Mouse (Mus musculus): ENCODE measurements around the gene Col9a1. TPM values are rescaled to one million over a fixed set of nuclear protein-coding genes. Genes with fewer than 3 reads are reported as not detected.
A peak's percentile ranks its signal among the peaks of the same experiment; 100 is the strongest.

The Col9a1 gene
- polyA plus RNA-seq, 1 experiment from 2014 or later, result 5.5 TPM

DNA sequence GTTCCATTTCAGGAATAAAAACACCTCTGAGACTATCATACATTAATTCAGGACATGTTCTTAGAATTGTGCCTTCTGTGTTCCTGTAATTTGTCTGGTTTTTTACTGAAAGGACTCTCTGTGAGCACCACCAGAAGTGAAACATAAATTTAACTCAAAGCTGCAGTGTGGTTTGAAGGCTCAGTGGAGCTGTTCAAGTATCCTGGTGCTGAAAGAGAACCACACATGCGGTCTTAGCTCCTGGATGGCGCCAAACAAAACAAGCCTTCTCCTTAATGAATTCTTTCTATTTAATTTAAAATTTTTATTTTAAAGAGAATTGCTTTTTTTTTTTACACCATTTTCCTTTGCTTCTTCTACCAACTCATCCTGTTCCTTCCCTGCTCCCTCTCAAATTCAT, 2.4 kb downstream of the Col9a1 start:
- no peak for TF ChIP-seq CTCF (IDR thresholded peaks at IDR 0.05; ENCODE audit: low read depth)
- Histone ChIP-seq H3K4me3 (replicated peaks; ENCODE audit: low read depth, low read length) (no peak overlapping the region), H3K27ac (no peak overlapping the region), H3K9me3 (replicated peaks; ENCODE audit: low read length) (no peaks in the 10 kb centered on the region), H3K4me2 (ENCODE audit: low read length) (no peak overlapping the region), H3K9ac (ENCODE audit: low read depth, low read length) (no peak overlapping the region), H3K36me3 (ENCODE audit: insufficient read depth, low read length) (no peaks in the 10 kb centered on the region), H3K4me1 (replicated peaks; ENCODE audit: insufficient read depth, low read length) (no peaks in the 10 kb centered on the region), H3K27me3 (ENCODE audit: insufficient read depth, low read length) (no peaks in the 10 kb centered on the region)
- DNase-seq (ENCODE audit: low spot score) (peak; percentile 36), ATAC-seq (replicated peaks; ENCODE audit: low FRiP score, low read depth) (no peak)
- 57% methylated on average over 2 of the region's 2 CpGs for WGBS

DNA sequence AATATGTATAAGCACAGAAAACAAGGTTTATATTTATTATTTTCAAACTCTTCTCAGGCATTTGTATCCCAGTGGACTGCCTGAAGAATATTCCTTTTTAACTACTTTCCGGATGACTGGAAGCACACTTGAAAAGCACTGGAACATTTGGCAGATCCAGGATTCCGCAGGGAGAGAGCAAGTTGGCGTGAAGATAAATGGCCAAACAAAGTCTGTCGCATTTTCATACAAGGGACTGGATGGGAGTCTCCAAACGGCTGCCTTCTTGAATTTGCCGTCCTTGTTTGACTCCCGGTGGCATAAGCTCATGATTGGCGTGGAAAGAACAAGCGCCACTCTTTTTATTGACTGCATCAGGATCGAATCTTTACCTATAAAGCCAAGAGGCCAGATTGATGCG, 7.6 kb downstream of the Col9a1 start:
- no peak for ATAC-seq (replicated peaks; ENCODE audit: low FRiP score, low read depth)
- no peak for DNase-seq (ENCODE audit: low spot score)

GRCm38 (mm10) chr1:24186964-24187363, 9.6 kb downstream of the Col9a1 start:
- Histone ChIP-seq H3K4me3 (replicated peaks; ENCODE audit: low read depth, low read length) (no peak overlapping the region), H3K9ac (ENCODE audit: low read depth, low read length) (no peak overlapping the region), H3K27me3 (ENCODE audit: insufficient read depth, low read length) (no peaks in the 10 kb centered on the region), H3K27ac (no peak overlapping the region), H3K9me3 (replicated peaks; ENCODE audit: low read length) (no peaks in the 10 kb centered on the region), H3K36me3 (ENCODE audit: insufficient read depth, low read length) (no peaks in the 10 kb centered on the region), H3K4me1 (replicated peaks; ENCODE audit: insufficient read depth, low read length) (no peaks in the 10 kb centered on the region), H3K4me2 (ENCODE audit: low read length) (no peak overlapping the region)
- ATAC-seq (replicated peaks; ENCODE audit: low FRiP score, low read depth) (no peak), DNase-seq (ENCODE audit: low spot score) (no peak)
- no peak for TF ChIP-seq CTCF (IDR thresholded peaks at IDR 0.05; ENCODE audit: low read depth)
- WGBS, result 67% methylated on average over 11 of the region's 11 CpGs

More for the DNA sequence above, 7.6 kb downstream of the Col9a1 start:
- Histone ChIP-seq H3K36me3 (ENCODE audit: insufficient read depth, low read length) (no peaks in the 10 kb centered on the region), H3K9me3 (replicated peaks; ENCODE audit: low read length) (no peaks in the 10 kb centered on the region), H3K4me2 (ENCODE audit: low read length) (no peak overlapping the region), H3K27me3 (ENCODE audit: insufficient read depth, low read length) (no peaks in the 10 kb centered on the region), H3K9ac (ENCODE audit: low read depth, low read length) (no peak overlapping the region), H3K27ac (no peak overlapping the region), H3K4me3 (replicated peaks; ENCODE audit: low read depth, low read length) (no peak overlapping the region), H3K4me1 (replicated peaks; ENCODE audit: insufficient read depth, low read length) (no peaks in the 10 kb centered on the region)
- 81% methylated on average over 11 of the region's 11 CpGs for WGBS
- TF ChIP-seq CTCF (IDR thresholded peaks at IDR 0.05; ENCODE audit: low read depth), result no peak

DNA sequence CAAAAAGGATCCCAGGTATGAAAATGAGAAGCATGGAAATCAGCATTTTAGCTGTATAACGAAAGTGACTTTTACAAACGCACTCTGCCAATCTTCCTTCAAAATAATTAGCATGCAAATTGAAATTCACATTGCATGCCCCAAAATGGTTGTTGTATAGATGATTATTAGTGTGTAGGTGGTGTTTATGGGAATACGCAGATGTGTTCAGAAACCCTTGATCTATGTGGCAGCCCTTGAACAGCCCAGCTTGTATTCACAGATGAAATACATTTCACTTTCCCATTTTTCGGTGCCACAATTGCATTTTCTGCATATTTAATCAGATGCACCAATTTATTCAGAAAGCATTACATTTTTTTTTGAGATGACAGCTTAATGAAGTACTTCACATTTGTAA, 14.3 kb downstream of the Col9a1 start:
- no peaks in the 10 kb centered on the region for H3K36me3 ChIP-seq (ENCODE audit: insufficient read depth, low read length)
- 89% methylated on average over 4 of the region's 4 CpGs for WGBS
- ATAC-seq (replicated peaks; ENCODE audit: low FRiP score, low read depth), result no peak
- no peaks in the 10 kb centered on the region for H3K27me3 ChIP-seq (ENCODE audit: insufficient read depth, low read length)
- no peak overlapping the region for H3K9ac ChIP-seq (ENCODE audit: low read depth, low read length)
- no peak for DNase-seq (ENCODE audit: low spot score)
- H3K4me1 ChIP-seq (replicated peaks; ENCODE audit: insufficient read depth, low read length), result 0 out of 2 replicates have a peak, but pooled peaks cover 4% of the 10 kb centered on the region
- no peak for TF ChIP-seq CTCF (IDR thresholded peaks at IDR 0.05; ENCODE audit: low read depth)
- no peak overlapping the region for H3K27ac ChIP-seq
- no peak overlapping the region for H3K4me3 ChIP-seq (replicated peaks; ENCODE audit: low read depth, low read length)
- no peaks in the 10 kb centered on the region for H3K9me3 ChIP-seq (replicated peaks; ENCODE audit: low read length)
- no peak overlapping the region for H3K4me2 ChIP-seq (ENCODE audit: low read length)

DNA sequence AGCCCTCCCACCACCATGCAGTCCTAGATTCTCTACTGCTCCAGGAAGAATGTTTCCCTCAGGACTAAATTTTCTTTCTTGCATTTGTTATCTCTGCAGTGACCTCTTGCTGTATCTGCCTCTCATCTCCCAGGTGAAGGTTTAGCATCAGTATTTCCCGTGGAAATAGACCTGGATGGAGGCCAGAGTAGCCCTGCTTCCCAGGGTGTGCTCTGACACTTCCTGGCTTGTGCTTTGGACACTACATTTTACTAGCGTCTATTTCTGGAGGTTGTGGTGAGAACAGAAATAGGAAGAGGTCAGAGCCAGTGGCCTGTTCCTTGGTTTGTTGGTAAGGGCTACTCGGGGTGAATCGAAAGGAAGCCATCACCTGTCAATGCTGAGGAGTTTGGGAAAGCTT, 16.7 kb downstream of the Col9a1 start:
- WGBS, result 46% methylated on average over 4 of the region's 4 CpGs
- H3K27ac ChIP-seq, result no peak overlapping the region
- no peak overlapping the region for H3K4me2 ChIP-seq (ENCODE audit: low read length)
- no peaks in the 10 kb centered on the region for H3K36me3 ChIP-seq (ENCODE audit: insufficient read depth, low read length)
- ATAC-seq (replicated peaks; ENCODE audit: low FRiP score, low read depth) (no peak), DNase-seq (ENCODE audit: low spot score) (no peak)
- no peak for TF ChIP-seq CTCF (IDR thresholded peaks at IDR 0.05; ENCODE audit: low read depth)
- 0 out of 2 replicates have a peak, but pooled peaks cover 4% of the 10 kb centered on the region for H3K4me1 ChIP-seq (replicated peaks; ENCODE audit: insufficient read depth, low read length)
- H3K4me3 ChIP-seq (replicated peaks; ENCODE audit: low read depth, low read length), result no peak overlapping the region
- no peaks in the 10 kb centered on the region for H3K27me3 ChIP-seq (ENCODE audit: insufficient read depth, low read length)
- no peaks in the 10 kb centered on the region for H3K9me3 ChIP-seq (replicated peaks; ENCODE audit: low read length)
- no peak overlapping the region for H3K9ac ChIP-seq (ENCODE audit: low read depth, low read length)

- H3K4me3 ChIP-seq (replicated peaks; ENCODE audit: low read depth, low read length), result no peak overlapping the region
- peak overlapping the region; percentile 27; the same call in 1 of the 2 replicates for H3K4me2 ChIP-seq (ENCODE audit: low read length)
- ATAC-seq (replicated peaks; ENCODE audit: low FRiP score, low read depth) (no peak), DNase-seq (ENCODE audit: low spot score) (no peak)
- 0 out of 2 replicates have a peak, but pooled peaks cover 4% of the 10 kb centered on the region for H3K4me1 ChIP-seq (replicated peaks; ENCODE audit: insufficient read depth, low read length)
- no peaks in the 10 kb centered on the region for H3K27me3 ChIP-seq (ENCODE audit: insufficient read depth, low read length)
- no peak for TF ChIP-seq CTCF (IDR thresholded peaks at IDR 0.05; ENCODE audit: low read depth)
- H3K27ac ChIP-seq, result no peak overlapping the region
- no peak overlapping the region for H3K9ac ChIP-seq (ENCODE audit: low read depth, low read length)
- H3K9me3 ChIP-seq (replicated peaks; ENCODE audit: low read length), result no peaks in the 10 kb centered on the region
- WGBS, result 22% methylated on average over 12 of the region's 12 CpGs
- H3K36me3 ChIP-seq (ENCODE audit: insufficient read depth, low read length), result no peaks in the 10 kb centered on the region
Observed at GRCm38 (mm10) chr1:24195070-24195840, 17.8 kb downstream of the Col9a1 start.

All from kidney, postnatal 0 days (tissue).